Mouse (Mus musculus): Measurements from ENCODE around the gene Fam24a. TPM values are rescaled to one million over a fixed set of nuclear protein-coding genes. Genes with fewer than 3 reads are reported as not detected.

Gene Fam24a
- total RNA-seq (2021): not detected
- long read RNA-seq, experiment 1: 0 reads
- long read RNA-seq, experiment 2: 0 reads

- Histone ChIP-seq H3K27ac (no peak within 1 kb of the TSS), H3K4me3 (no peak within 1 kb of the TSS)
- TF ChIP-seq CTCF (conservative IDR thresholded peaks at IDR 0.05): no peak
- no peak for DNase-seq (ENCODE audit: low spot score in 2 of 2)
These were observed at the start of gene Fam24a for GRCm38 (mm10) chr7:131333564-131333963. Gene Fam24a (plus strand): TSS chr7:131333864.

GRCm38 (mm10) chr7:131297151-131297550, 36.5 kb upstream of the Fam24a start:
- H3K4me3 ChIP-seq: no peak overlapping the region
- H3K27ac ChIP-seq: no peak overlapping the region
- peak; percentile 58 for TF ChIP-seq CTCF (conservative IDR thresholded peaks at IDR 0.05)
- DNase-seq (ENCODE audit: low spot score in 2 of 2): no peak

GRCm38 (mm10) chr7:131303340-131303739, 30.3 kb upstream of the Fam24a start:
- Histone ChIP-seq H3K27ac (no peak overlapping the region), H3K4me3 (no peak overlapping the region)
- TF ChIP-seq CTCF (conservative IDR thresholded peaks at IDR 0.05): no peak
- no peak for DNase-seq (ENCODE audit: low spot score in 2 of 2)

GRCm38 (mm10) chr7:131306733-131307132, 26.9 kb upstream of the Fam24a start:
- no peak for TF ChIP-seq CTCF (conservative IDR thresholded peaks at IDR 0.05)
- Histone ChIP-seq H3K27ac (no peak overlapping the region), H3K4me3 (no peak overlapping the region)
- DNase-seq (ENCODE audit: low spot score in 2 of 2): no peak

GRCm38 (mm10) chr7:131314493-131314892, 19.2 kb upstream of the Fam24a start:
- DNase-seq (ENCODE audit: low spot score in 2 of 2): no peak
- no peak overlapping the region for H3K4me3 ChIP-seq
- no peak overlapping the region for H3K27ac ChIP-seq
- no peak for TF ChIP-seq CTCF (conservative IDR thresholded peaks at IDR 0.05)

GRCm38 (mm10) chr7:131317587-131317986, 16.1 kb upstream of the Fam24a start:
- TF ChIP-seq CTCF (conservative IDR thresholded peaks at IDR 0.05): no peak
- Histone ChIP-seq H3K4me3 (no peak overlapping the region), H3K27ac (no peak overlapping the region)
- no peak for DNase-seq (ENCODE audit: low spot score in 2 of 2)

GRCm38 (mm10) chr7:131318340-131318739, 15.3 kb upstream of the Fam24a start:
- Histone ChIP-seq H3K27ac (no peak overlapping the region), H3K4me3 (no peak overlapping the region)
- no peak for DNase-seq (ENCODE audit: low spot score in 2 of 2)
- TF ChIP-seq CTCF (conservative IDR thresholded peaks at IDR 0.05): no peak

GRCm38 (mm10) chr7:131322192-131322591, 11.5 kb upstream of the Fam24a start, which contains the start of gene Cuzd1:
Gene Cuzd1 (minus strand): TSS chr7:131322292.
- no peak for DNase-seq (ENCODE audit: low spot score in 2 of 2)
- no peak for TF ChIP-seq CTCF (conservative IDR thresholded peaks at IDR 0.05)
- no peak within 1 kb of the TSS for H3K27ac ChIP-seq
- H3K4me3 ChIP-seq: no peak within 1 kb of the TSS

GRCm38 (mm10) chr7:131327054-131327453, 6.6 kb upstream of the Fam24a start:
- TF ChIP-seq CTCF (conservative IDR thresholded peaks at IDR 0.05): no peak
- no peak for DNase-seq (ENCODE audit: low spot score in 2 of 2)
- no peak overlapping the region for H3K27ac ChIP-seq
- no peak overlapping the region for H3K4me3 ChIP-seq

- no peak within 1 kb of the TSS for H3K4me3 ChIP-seq
- no peak within 1 kb of the TSS for H3K27ac ChIP-seq
- no peak for TF ChIP-seq CTCF (conservative IDR thresholded peaks at IDR 0.05)
- DNase-seq (ENCODE audit: low spot score in 2 of 2): no peak
These were observed 4.2 kb upstream of the Fam24a start, which contains the start of gene Fam24b for GRCm38 (mm10) chr7:131329416-131329815. Gene Fam24b (minus strand): TSS chr7:131329516.

GRCm38 (mm10) chr7:131331688-131332087, 2.0 kb upstream of the Fam24a start:
- Histone ChIP-seq H3K27ac (no peak overlapping the region), H3K4me3 (no peak overlapping the region)
- DNase-seq (ENCODE audit: low spot score in 2 of 2): no peak
- no peak for TF ChIP-seq CTCF (conservative IDR thresholded peaks at IDR 0.05)

GRCm38 (mm10) chr7:131337502-131338068, 3.9 kb downstream of the Fam24a start:
- no peak for TF ChIP-seq CTCF (conservative IDR thresholded peaks at IDR 0.05)
- Histone ChIP-seq H3K27ac (no peak overlapping the region), H3K4me3 (no peak overlapping the region)
- DNase-seq (ENCODE audit: low spot score in 2 of 2): no peak

GRCm38 (mm10) chr7:131345856-131346541, 12.3 kb downstream of the Fam24a start:
- H3K27ac ChIP-seq: no peak overlapping the region
- TF ChIP-seq CTCF (conservative IDR thresholded peaks at IDR 0.05): no peak
- no peak for DNase-seq (ENCODE audit: low spot score in 2 of 2)
- H3K4me3 ChIP-seq: no peak overlapping the region

GRCm38 (mm10) chr7:131356105-131356504, 22.4 kb downstream of the Fam24a start:
- H3K4me3 ChIP-seq: no peak overlapping the region
- no peak overlapping the region for H3K27ac ChIP-seq
- no peak for TF ChIP-seq CTCF (conservative IDR thresholded peaks at IDR 0.05)
- no peak for DNase-seq (ENCODE audit: low spot score in 2 of 2)

Data from layer of hippocampus, adult 2 months (tissue).